Mouse (Mus musculus) kidney, postnatal 0 days (tissue): ENCODE results near the gene Gnat2. TPM values are rescaled to one million over a fixed set of nuclear protein-coding genes. Genes with fewer than 3 reads are reported as not detected.
A peak's percentile ranks its signal among the peaks of the same experiment; 100 is the strongest.

ENCODE experiments used
- ATAC-seq: fragments of 200-750 bp; cut with Nextera tagmentation; replicated peaks from 2 replicates; pipeline ENCODE4 v1.8.0; 2017; ENCODE audit warnings: low read depth, moderate number of reproducible peaks, moderate TSS enrichment, moderate library complexity; ENCODE audit not compliant: low FRiP score
- DNase-seq: peaks from one replicate; pipeline ENCODE4 v3.0.0-alpha.2; 2016; ENCODE audit warnings: low spot score
- H3K27ac ChIP-seq: fragments of 300-500 bp; sonication (generic); 2 replicates; pipeline ENCODE4 v1.5.1; 2014; ENCODE audit warnings: mild to moderate bottlenecking
- H3K27me3 ChIP-seq: fragments of 300-500 bp; sonication (generic); 2 replicates; pipeline ENCODE4 v1.6.1; 2014; ENCODE audit warnings: low read length, mixed read lengths; ENCODE audit not compliant: insufficient read depth
- H3K36me3 ChIP-seq: fragments of 300-500 bp; sonication (generic); 2 replicates; pipeline ENCODE4 v1.6.1; 2014; ENCODE audit warnings: low read length, mixed read lengths; ENCODE audit not compliant: insufficient read depth
- H3K4me1 ChIP-seq: fragments of 300-500 bp; sonication (generic); replicated peaks from 2 replicates; pipeline ENCODE4 v1.6.1; 2014; ENCODE audit warnings: antibody characterized with exemption, low read length, mixed read lengths; ENCODE audit not compliant: insufficient read depth
- H3K4me2 ChIP-seq: fragments of 300-500 bp; sonication (generic); 2 replicates; pipeline ENCODE4 v1.6.1; 2014; ENCODE audit warnings: mild to moderate bottlenecking, low read length, moderate library complexity, mixed read lengths
- H3K4me3 ChIP-seq: fragments of 300-500 bp; sonication (generic); replicated peaks from 2 replicates; pipeline ENCODE4 v1.5.1; 2014; ENCODE audit warnings: low read depth, low read length
- H3K9ac ChIP-seq: fragments of 300-500 bp; sonication (generic); 2 replicates; pipeline ENCODE4 v1.6.1; 2014; ENCODE audit warnings: low read depth, low read length
- H3K9me3 ChIP-seq: fragments of 300-500 bp; sonication (generic); replicated peaks from 2 replicates; pipeline ENCODE4 v1.6.1; 2016; ENCODE audit warnings: low read length, inconsistent platforms, mixed read lengths
- CTCF ChIP-seq: IDR thresholded peaks from 2 replicates; pipeline ENCODE4 v1.5.1; 2016; ENCODE audit warnings: antibody characterized with exemption, low read depth, mild to moderate bottlenecking, moderate library complexity
- WGBS: fragments of 180-500 bp; shearing (Covaris S2); extraction: QIAGEN DNeasy Blood & Tissue Kit; methylation state at CpG from one replicate; pipeline ENCODE4 v1.1.7; 2014; 5-methylcytosine and 5-hydroxymethylcytosine counted together
- polyA plus RNA-seq: library from polyadenylated mRNA; unstranded; fragments of >200 nt; fragmentation: Nextera tagmentation; extraction: Ambion mirVana; gene quantifications from 2 replicates; pipeline ENCODE4 v1.2.1, GENCODE M21; 2015

Gene Gnat2
- 1.0 and 1.2 TPM in 2 replicates for polyA plus RNA-seq

DNA sequence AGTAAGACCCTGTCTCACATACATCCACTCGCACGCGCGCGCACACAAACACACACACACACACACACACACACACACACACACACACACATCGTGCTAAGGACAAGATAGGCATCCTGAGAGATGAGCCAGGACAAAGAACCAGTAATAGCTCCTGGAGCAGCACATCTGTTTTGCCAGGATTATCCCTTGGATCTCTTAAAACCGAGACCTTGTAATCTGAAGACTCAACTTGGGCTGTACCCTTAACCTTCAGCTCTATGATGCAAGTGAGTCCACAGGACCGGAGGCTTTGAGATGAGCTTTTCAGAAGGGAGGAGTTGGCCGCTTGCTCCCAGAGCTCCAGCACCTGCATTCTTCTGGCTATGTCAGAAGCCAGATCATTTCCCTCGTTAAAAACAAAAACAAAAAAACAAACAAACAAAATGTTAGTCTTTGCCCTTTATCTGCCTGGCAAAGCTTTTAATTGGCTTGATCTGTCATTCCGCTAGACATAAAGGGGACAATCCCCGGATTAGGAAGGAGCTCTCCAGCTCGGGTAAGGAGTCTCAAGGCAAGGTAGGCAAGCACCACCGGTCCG is at the start of gene Gnat2:
Gene Gnat2, plus strand, starts transcription at position 254 of the 580 bp plus-strand sequence.
- Histone ChIP-seq H3K9ac (no peak within 1 kb of the TSS), H3K4me3 (no peak within 1 kb of the TSS), H3K36me3 (no peaks in the 10 kb centered on the region), H3K27me3 (no peaks in the 10 kb centered on the region), H3K4me1 (no peaks in the 10 kb centered on the region), H3K27ac (no peak within 1 kb of the TSS), H3K9me3 (no peaks in the 10 kb centered on the region), H3K4me2 (no peak within 1 kb of the TSS)
- DNase-seq (no peak), ATAC-seq (no peak)
- 80% methylated on average over 15 of the region's 15 CpGs for WGBS
- no peak for TF ChIP-seq CTCF

DNA sequence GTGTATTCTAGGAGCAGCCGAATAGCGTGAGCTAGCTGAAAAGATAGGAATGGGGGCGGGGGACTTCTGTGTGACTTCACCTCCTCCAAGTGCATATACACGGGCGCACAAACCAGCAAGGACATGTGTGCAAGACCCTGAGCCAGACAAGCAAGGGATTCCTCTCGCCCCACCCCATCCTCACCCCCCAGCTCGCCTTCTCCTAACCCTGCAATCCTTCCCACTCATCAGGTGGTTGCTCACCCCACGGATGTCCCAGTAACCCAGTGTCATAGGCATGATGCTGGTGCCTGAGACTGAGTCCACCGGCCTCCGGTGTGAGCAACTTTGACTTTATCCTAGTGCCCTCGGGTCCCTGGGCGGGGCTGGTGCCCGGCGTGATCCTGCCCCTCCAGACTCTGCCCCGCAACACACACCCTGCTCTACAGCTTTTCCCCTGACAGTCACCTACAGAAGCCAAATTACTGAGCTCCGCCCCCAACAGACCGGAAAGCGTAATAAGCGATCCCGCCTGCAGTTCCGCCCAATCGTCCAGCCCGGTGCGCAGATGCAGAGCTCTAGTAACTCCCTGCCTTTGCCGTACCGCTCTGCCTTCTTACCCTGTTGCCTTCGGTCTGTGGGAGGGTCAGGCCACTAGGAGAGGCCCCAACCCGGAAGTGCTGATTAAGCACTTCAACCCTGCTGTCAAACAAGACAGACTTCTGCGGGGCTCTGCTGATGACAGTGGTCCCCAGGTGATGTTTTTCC is 48.0 kb upstream of the Gnat2 start, which contains the start of gene Gstm4:
Gene Gstm4, minus strand, starts transcription at position 501 of the 747 bp plus-strand sequence.
- peak; percentile 32; the same call in 1 of the 2 replicates for TF ChIP-seq CTCF
- H3K9me3 ChIP-seq, result no peaks in the 10 kb centered on the region
- H3K4me3 ChIP-seq, result peak within 1 kb of the TSS; percentile 50
- ATAC-seq (peak; percentile 93), DNase-seq (peak; percentile 95)
- peaks cover 10% of the 10 kb centered on the region; the same call in 1 of the 2 replicates for H3K4me1 ChIP-seq
- WGBS, result 7% methylated on average over 29 of the region's 29 CpGs
- H3K27ac ChIP-seq, result peak within 1 kb of the TSS; percentile 63
- H3K4me2 ChIP-seq, result peak within 1 kb of the TSS; percentile 88
- no peaks in the 10 kb centered on the region for H3K27me3 ChIP-seq
- no peaks in the 10 kb centered on the region for H3K36me3 ChIP-seq
- H3K9ac ChIP-seq, result peak within 1 kb of the TSS; percentile 66

DNA sequence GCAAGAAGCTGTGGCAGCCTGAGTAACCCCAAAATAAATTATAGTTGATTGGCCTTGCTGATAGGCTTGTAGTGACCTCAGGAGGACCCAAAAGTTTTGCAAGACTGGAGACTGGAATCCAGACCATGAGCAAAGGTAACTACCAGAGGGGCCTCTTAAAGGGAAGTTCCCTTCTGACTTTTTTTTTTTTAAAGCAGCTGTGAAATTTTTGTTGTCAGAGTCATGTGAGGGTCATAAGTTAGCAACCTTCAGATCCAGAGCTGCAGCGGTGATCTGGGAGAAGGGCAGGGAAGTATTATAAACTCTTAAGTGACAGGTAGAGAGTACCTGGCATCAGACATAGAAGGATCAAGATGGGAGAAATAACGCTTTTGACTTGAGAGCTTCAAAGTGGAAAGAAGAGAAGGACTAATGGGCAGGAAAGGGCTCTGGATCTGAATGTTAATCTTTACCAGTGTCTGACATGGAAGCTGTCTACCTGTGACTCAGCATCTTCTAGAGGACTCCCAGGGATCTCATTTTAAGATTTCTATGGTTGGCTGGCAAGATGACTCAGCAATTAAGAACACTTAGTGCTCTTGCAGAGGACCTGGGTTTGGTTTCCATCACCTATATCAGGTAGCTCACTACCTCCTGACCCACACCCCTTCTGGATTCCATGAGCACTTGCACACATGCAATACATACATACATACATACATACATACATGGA is 45.5 kb upstream of the Gnat2 start:
- Histone ChIP-seq H3K4me3 (no peak overlapping the region), H3K9me3 (no peaks in the 10 kb centered on the region), H3K4me1 (peaks cover 10% of the 10 kb centered on the region; the same call in 1 of the 2 replicates), H3K4me2 (no peak overlapping the region), H3K27me3 (no peaks in the 10 kb centered on the region), H3K9ac (no peak overlapping the region), H3K36me3 (no peaks in the 10 kb centered on the region), H3K27ac (no peak overlapping the region)
- TF ChIP-seq CTCF, result no peak
- ATAC-seq (no peak), DNase-seq (no peak)
- 72% methylated on average over 2 of the region's 2 CpGs for WGBS

DNA sequence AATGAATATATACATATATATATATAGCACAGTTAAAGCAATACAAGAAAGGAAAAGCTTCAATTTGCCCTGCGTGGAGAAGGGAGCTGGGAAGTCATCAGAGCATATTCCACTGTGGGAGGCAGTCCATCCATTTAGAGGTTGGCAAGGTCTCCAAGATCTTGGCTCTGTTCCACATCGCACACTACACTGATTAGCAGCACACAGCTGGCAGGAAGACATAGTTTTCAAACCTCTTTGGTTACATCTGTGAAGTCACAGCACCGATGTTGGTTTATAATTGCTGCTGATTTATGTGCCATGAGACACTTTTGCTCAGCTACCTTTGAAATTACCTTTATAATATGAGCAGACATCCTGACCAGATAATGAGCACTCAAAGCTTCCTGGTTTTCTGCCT is 44.3 kb upstream of the Gnat2 start:
- no peak for ATAC-seq
- no peak overlapping the region for H3K4me3 ChIP-seq
- DNase-seq, result no peak
- no peaks in the 10 kb centered on the region for H3K9me3 ChIP-seq
- no peaks in the 10 kb centered on the region for H3K36me3 ChIP-seq
- H3K4me2 ChIP-seq, result no peak overlapping the region
- H3K27ac ChIP-seq, result no peak overlapping the region
- no peaks in the 10 kb centered on the region for H3K27me3 ChIP-seq
- WGBS, result 33% methylated on average over 3 of the region's 3 CpGs
- no peak for TF ChIP-seq CTCF
- H3K9ac ChIP-seq, result no peak overlapping the region
- peaks cover 10% of the 10 kb centered on the region; the same call in 1 of the 2 replicates for H3K4me1 ChIP-seq

DNA sequence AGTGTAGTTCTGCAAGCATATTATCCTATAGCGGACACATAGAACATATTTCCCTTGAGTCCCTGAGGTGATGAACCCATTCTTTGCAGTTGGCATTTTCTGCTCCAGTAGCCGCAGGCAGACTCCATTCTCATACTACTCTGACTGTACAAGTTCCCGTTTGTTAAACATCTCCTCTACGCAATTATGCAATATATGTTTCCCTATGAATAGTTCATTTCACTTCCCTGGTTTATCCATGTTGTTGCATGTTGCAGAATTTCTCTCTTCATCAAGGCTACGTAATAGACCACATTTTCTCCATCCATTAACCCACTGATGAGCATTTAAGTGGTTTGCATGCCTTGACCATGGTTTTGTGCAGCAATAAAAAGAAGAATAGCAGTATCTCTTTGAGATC is 42.1 kb upstream of the Gnat2 start:
- ATAC-seq, result no peak
- Histone ChIP-seq H3K36me3 (no peaks in the 10 kb centered on the region), H3K4me1 (no peaks in the 10 kb centered on the region), H3K9ac (no peak overlapping the region), H3K27ac (no peak overlapping the region), H3K27me3 (no peaks in the 10 kb centered on the region), H3K4me3 (no peak overlapping the region), H3K9me3 (no peaks in the 10 kb centered on the region), H3K4me2 (no peak overlapping the region)
- WGBS, result 90% methylated on average over 5 of the region's 5 CpGs
- no peak for TF ChIP-seq CTCF
- no peak for DNase-seq

DNA sequence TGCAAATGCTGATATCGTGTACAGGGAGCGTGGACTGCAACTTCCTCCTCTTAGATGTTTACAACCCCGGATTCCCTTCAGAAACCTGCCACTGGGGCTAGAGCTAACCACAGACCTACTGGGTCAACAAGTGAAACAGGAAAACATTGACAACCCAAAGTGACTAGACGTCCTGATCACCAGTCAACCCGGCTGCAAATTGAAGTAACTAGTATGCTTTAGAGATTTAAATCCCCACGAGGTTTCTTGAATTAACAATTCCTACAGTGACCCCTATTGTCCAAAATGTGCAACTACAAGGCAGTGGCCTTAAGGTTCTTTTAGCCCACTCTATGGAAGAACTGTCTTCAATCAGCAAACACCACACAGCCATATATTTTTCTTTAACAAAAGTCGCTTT is 31.2 kb upstream of the Gnat2 start:
- TF ChIP-seq CTCF, result peak; percentile 86
- DNase-seq, result peak; percentile 88
- H3K27ac ChIP-seq, result no peak overlapping the region
- peak overlapping the region; percentile 44 for H3K4me2 ChIP-seq
- H3K9ac ChIP-seq, result no peak overlapping the region
- H3K4me3 ChIP-seq, result no peak overlapping the region
- no peaks in the 10 kb centered on the region for H3K27me3 ChIP-seq
- no peak for ATAC-seq
- no peaks in the 10 kb centered on the region for H3K9me3 ChIP-seq
- WGBS, result 13% methylated on average over 7 of the region's 7 CpGs
- H3K36me3 ChIP-seq, result no peaks in the 10 kb centered on the region
- no peaks in the 10 kb centered on the region for H3K4me1 ChIP-seq
